Mouse (Mus musculus): ENCODE data around the gene Zfp111. TPM values are rescaled to one million over a fixed set of nuclear protein-coding genes. Genes with fewer than 3 reads are reported as not detected.

Zfp111 gene
- total RNA-seq (2015; ENCODE audit: low replicate concordance) (0.72 and 4.2 TPM in 2 replicates), total RNA-seq (2017; ENCODE audit: low replicate concordance) (0.51 and 1.1 TPM in 2 replicates)

DNA sequence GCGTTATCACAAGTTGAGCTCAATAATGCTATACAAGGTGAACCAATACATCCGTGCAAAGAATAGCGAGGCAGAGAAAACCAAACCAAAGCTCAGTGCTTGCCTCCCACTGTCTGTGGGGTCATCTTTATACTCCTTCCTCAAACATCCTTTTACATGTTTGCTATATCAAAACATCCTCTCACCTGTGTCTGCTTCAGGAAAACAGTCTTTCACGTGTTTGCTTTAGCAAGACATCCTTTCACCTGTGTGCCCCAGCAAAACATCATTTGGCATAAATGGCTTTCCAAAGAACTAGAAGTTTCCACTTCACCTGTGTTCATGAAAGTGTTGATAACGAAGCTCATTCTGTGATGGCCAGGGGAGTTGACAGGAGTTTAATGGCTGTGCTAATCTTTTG lies at the start of gene Zfp111:
Gene Zfp111 (minus strand): TSS at position 101 of the 400 bp plus-strand sequence.
- ATAC-seq (replicated peaks; ENCODE audit: low FRiP score, poor library complexity, severe bottlenecking), result no peak

DNA sequence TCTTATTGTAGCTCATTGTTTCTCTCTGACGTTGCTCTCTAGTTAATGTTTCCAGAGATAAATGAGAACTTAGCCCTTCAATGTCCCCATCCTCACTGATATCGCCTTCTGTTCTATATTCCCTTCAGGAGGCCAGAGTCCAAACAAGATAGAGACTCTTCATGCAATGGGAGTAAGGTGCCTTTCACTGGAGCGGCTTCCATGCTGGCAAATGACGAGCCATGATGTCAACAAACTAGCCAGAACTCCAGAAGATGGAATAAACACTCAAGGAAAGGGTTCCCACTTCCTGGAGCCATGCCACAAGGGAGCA lies 48.7 kb upstream of the Zfp111 start:
- ATAC-seq (replicated peaks; ENCODE audit: low FRiP score, poor library complexity, severe bottlenecking), result no peak

DNA sequence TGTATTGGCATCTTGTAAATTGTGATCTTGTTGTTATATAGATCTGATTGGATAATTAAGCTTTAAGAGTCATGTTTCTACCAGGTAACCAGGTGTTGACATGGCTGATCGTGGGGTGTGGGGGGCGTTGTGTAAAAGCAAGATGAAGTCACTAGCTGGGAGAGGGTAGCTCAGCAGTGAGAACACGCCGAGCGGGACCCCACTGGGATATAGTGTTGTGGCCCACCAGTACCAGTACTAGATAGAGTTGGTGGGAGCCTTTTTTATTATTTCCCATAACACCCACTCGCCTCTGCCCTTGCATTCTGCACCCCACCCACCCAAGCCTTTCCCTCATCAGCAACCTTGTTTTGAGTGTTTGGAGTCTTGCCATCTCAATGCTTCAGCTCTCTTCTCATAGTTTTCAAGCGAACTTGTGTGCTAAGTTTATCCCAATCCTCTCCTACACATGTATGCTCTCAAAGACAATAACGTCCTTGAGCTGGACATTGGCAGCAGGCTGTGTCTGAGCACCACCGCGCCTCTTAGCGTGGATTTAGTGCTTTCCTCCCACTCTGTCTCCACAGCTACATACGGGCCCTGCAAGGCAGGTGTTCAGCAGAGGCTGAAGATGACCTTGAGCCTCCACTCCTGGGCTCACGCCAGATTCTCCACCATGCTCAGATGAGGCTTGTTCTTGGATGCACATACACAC lies 48.2 kb upstream of the Zfp111 start:
- no peak for ATAC-seq (replicated peaks; ENCODE audit: low FRiP score, poor library complexity, severe bottlenecking)

DNA sequence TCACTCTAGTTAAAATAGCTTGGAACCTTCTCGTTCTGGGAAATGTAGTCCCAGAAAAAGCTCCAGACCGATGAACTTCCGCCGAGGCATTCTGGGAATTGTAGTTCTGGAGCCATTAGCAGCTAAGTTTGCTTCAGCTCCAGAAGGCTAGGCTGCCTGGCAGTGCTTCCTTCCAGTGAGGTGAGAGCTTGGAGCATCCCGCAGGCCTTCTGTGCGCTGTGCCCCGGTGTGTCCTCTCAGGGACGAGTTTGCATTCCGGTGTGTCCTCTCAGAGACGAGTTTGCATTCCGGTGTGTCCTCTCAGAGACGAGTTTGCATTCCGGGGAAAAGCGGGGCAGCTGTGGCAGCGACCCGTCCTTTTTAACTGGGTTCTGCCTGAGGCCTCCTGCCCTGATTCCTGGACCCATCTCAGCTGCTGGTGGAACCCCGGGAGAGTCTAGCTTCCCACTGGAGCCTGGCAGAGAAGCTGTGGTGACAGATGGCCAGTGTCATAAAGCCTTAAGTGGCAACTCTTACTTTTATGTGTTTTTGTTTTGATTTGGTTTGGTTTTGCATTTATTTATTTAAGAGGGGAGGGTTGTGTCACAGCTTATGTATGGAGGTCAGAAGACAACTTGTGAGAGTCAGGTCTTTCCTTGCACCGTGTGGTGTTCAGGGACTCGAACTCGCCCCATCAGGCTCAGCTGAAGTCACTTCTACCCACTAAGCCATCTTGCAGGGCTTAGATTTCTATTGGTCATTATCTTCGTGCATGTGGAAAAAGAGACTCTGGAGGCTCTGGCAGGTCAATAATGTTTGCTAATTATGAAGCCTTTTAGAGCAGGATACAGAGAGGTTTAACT lies 43.6 kb upstream of the Zfp111 start, which contains the start of gene Zfp108:
Gene Zfp108 (plus strand): TSS at position 162 of the 842 bp plus-strand sequence.
- ATAC-seq (replicated peaks; ENCODE audit: low FRiP score, poor library complexity, severe bottlenecking), result no peak

DNA sequence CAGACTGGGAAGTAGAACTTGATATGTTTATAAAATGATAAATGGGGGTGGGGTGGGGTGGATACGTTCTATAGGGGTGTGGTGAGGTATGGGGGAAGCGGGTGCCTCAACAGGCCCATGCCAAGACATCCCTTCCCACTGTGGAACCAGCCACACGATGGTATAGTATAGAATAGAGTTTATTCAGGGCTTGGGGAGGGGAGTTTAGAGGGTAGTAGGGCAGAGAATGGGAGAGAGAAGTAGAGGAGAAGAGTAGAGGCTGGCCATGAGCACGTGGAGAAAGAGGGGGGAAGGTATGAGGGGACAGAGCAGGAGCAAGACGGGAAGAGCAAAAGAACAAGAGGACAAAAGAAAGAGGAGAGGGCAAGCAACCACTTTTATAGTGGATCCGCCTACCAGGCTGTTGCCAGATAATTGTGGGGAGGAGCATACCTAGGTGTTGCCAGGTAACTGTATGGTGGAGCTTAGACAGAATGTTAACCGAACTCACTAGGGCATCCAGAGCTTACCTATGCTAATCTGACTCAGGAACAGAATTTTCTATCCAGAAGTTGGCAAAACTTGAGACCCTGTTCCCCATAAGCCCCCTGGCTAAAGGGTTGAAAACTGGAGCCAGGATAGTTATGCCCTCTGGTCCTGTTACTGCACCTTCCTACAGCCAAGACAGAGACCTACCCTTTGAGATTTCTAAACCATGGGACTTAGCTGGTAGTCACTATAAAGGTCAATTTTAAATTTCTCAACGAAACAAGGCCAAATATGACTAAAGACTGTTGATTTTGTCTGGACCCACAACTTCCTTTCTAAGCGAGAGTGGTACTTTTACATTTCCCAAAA lies 42.8 kb upstream of the Zfp111 start:
- ATAC-seq (replicated peaks; ENCODE audit: low FRiP score, poor library complexity, severe bottlenecking), result no peak

DNA sequence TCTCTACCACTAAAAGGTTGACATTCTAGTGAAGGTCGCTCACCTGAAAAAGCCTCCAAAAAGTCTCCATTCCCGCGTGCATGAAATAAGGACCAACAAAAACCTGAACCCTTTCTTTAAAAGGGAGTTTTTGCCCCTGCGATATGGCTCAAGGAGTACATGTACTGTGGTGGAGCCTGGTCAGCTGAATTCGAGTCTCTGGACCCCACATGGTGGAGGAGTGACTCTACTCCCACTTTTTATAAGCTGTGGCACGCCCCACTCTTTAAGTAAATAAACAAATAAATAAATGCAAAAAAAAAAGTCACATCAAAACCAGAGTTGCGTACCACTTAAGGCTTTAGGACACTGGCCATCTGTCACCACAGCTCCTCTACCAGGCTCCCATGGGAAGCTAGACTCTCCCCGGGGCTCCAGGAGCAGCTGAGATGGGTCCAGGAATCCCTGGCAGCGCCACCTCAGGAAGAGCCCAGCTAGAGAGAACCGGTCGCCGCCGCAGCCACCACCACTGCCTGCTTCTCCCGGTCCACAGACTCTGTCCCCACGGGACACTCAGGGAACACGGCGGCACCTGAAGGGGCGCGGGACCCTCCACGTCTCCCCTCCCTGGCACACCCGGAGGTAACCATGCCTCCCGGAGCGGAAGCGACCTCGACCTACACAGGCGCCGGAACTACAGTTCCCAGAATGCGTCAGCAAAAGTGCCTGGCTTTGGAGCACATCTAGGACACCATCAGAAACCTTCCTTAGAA lies 26.0 kb upstream of the Zfp111 start, which contains the start of gene Zfp109:
Gene Zfp109 (minus strand): TSS at position 521 of the 752 bp plus-strand sequence.
- no peak for ATAC-seq (replicated peaks; ENCODE audit: low FRiP score, poor library complexity, severe bottlenecking)

DNA sequence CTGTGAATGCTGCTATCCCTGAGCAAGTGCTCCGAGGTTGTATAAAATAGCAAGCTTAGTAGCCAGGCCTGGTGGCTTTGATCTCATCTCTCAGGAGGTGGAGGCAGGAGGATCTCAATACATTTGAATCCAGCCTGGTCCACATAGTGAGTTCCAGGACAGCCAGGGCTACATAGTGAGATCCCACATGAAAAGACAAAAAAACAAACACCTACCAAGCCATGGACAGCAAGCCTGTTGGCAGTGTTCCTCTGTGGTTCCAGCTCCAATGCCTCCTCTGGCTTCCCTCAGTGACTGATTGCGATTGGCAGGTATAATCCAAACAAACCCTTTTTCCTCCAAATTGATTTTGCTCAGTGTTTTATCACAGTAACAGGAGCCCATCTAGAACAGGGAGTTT lies 947 bp downstream of the Zfp111 start:
- ATAC-seq (replicated peaks; ENCODE audit: low FRiP score, poor library complexity, severe bottlenecking), result no peak

DNA sequence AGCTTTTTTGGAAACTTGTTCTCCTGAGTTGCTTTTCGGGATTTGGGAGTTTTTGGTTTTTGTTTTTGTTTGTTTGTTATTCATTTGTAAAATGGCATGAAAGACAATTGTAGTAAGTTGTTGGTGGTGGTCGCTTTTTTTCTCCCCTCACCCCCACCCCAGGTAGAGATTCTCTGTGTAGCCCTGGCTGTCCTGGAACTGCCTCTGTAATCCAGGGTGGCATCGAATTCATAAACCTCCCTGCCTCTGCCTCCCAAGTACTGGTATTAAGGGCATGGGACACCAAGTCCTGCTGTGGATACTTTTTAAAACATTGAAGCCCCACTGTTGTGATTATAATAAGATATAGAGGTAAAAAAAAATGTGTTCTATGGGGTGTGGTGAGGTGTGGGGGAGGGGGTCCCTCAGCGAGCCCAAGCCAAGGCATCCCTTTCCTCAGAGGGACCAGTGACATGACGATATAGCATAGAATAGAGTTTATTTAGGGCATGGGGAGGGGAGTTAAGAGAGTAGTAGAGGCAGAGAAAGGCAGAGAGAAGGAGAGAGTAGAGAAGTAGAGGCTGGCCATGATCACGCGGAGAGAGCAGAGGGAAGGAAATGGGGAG lies 2.9 kb downstream of the Zfp111 start:
- ATAC-seq (replicated peaks; ENCODE audit: low FRiP score, poor library complexity, severe bottlenecking), result no peak

DNA sequence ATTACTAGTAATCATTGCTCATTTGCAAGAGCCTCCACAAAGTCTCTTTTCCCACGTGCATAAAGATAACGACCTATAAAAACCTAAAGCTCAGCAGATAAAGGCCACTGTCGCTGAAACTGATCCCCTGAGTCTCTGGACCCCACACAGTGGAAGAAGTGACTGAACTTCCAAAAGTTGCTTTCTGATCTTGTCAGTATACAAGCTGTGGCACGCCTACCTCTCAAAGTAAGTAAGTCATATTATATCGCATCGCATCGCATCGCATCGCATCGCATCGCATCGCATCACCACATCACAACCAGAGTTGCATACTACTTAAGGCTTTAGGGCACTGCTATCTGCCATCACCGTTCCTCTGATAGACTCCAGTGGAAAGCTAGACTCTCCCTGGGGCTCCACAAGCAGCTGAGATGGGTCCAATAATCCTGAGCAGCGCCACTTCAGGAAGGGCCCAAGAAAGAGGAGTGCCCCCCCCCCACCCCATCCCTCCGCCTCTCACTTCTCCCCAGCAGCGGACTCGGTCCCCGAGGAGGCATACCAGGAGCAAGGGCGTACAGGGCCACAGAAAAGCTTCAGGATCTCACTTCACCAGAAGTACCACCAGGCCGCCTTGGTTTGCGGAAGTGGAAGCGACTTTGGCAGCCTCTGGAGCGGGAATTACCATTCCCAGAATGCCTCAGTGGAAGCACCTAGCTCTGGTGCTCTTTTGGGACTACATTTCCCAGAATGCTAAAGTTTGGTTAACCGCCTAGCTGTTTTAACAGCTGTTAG lies 3.6 kb downstream of the Zfp111 start:
- ATAC-seq (replicated peaks; ENCODE audit: low FRiP score, poor library complexity, severe bottlenecking), result no peak

DNA sequence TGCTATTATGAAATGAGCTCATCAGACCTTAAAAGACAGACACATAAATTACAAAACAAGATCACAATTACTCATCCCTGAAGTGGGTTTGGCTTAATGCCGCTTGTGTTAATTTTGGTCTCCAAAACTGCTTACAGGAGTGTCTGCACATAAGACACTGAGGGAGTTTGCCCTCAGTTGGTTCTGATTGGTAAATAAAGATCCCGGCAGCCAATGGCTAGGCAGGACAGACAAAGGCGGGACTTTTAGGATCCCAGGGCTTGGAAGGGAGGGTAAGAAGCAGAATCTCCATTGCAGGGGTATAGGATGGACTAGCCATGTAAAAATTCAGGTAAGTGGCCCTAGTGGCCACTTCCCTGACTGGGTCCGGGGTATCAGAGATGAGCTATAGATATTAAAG lies 14.3 kb downstream of the Zfp111 start:
- ATAC-seq (replicated peaks; ENCODE audit: low FRiP score, poor library complexity, severe bottlenecking), result no peak

DNA sequence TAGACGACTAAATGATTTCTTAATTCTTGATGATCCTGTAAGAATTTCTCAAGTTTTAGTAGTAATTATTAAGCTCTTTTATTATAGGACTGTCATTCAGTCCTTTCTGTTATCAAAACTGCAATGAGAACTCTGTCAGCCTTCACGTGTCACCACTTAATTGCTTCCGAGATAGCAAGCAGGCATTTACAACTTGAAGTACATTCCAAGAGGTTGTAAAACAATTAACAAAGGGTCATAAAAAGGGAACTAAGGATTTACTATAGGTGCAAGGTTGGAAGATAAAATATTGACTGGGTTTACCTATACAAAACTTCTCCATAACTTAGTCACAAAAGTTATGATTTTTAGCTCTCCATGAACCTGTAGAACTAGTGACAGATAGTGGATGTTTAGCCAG lies 18.1 kb downstream of the Zfp111 start:
- ATAC-seq (replicated peaks; ENCODE audit: low FRiP score, poor library complexity, severe bottlenecking), result no peak

DNA sequence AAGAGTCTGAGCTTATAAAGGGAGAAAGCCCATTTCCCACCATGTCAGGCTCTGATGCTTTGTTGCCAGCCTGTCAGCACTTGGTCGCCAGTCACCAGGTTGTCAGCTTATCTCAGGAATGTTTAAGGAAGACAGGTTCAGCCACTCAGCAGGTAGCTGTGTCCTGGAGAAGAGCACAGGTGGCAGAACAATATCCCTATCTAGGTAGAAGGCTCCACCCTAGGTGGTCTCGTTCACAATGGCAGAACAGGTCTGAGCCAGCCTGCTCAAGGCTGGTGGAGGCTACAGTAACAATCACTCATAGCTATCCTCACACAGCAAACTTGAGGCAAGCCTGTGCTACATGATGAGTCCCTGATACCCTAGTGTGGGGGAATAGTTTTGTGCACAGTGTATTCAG lies 19.9 kb downstream of the Zfp111 start:
- ATAC-seq (replicated peaks; ENCODE audit: low FRiP score, poor library complexity, severe bottlenecking), result no peak

DNA sequence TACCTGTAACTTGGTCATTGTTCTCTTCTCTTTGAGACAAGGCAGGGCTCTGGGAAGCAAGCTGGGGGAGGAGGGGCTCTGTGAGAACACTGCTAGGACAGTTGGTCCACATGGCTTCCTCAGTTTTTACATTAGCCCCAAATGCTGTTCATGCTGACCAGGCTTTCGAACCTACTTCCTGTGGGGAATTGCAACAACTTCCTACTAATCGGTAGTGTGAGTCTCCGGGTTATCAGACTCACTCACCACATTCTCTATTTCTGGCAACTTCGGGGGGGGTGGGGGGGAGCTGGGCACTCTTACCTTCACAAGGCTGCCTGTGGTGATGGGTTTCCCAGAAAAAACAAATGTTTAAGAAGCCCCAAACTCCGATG lies 21.7 kb downstream of the Zfp111 start:
- ATAC-seq (replicated peaks; ENCODE audit: low FRiP score, poor library complexity, severe bottlenecking), result no peak

DNA sequence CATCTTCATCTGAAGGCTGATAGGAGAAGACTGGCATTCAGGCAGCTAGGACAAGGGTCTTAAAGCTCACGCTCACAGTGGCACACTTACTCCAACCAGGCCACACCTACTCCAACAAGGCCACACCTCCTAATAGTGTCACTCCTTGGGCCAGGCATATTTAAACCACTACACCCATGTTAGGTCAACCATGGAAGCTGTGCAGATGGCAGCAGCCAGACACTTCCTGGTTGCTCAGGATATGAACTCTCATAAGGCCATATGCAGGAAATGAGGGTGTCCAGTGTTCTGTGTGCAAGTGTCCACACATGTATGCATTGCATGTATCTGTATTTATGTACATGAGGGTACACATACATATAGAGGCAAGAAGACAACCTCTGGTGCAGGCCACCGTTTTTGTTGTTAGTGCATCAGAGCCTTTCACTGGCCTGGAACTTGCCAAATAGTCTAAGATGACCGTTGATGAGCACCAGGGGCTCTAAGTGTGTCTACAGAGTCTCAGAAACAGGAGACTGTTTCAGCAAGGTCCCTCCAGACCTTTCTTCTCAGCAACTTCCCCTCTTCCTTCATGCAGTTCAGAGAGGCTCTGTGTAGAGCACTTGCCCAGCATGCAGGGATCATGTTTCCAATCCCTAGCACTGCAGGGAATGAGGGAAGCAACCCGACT lies 22.2 kb downstream of the Zfp111 start:
- no peak for ATAC-seq (replicated peaks; ENCODE audit: low FRiP score, poor library complexity, severe bottlenecking)

DNA sequence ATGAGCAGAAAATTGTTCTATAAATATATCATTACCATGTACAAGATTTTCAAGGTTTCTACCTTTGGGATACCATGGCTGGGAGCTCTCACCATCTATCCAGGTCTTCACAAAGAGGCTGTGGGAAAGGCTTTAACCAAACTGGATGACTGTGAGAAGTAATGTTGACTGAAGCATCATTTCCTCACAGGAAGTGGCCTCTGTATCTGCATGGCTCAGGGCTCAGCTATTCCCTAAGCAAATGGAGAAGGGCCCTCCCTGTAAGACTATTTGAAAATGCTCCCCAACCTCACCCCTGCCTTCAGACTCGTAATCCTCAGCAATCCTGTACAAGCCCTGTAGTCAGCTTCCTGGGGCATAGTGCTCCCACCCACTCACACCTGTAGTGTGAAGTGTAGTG lies 23.6 kb downstream of the Zfp111 start:
- ATAC-seq (replicated peaks; ENCODE audit: low FRiP score, poor library complexity, severe bottlenecking), result no peak

DNA sequence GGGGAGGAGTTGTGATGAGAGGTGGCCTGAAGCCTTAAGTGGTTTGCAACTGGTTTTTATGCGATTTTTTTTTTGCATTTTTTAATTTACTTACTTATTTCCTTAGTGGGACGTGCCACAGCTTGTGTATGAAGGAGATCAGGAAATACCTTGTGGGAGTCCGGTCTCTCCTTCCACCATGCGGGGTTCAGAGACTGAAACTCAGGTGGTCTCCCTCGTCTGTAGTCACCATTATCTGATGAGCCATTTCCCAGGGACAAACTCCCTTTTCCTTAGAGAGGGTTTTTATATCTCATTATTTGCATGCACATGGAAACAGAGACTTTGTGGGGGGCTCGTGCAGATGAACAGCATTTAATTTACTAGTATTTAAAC lies 35.9 kb downstream of the Zfp111 start:
- ATAC-seq (replicated peaks; ENCODE audit: low FRiP score, poor library complexity, severe bottlenecking), result no peak

DNA sequence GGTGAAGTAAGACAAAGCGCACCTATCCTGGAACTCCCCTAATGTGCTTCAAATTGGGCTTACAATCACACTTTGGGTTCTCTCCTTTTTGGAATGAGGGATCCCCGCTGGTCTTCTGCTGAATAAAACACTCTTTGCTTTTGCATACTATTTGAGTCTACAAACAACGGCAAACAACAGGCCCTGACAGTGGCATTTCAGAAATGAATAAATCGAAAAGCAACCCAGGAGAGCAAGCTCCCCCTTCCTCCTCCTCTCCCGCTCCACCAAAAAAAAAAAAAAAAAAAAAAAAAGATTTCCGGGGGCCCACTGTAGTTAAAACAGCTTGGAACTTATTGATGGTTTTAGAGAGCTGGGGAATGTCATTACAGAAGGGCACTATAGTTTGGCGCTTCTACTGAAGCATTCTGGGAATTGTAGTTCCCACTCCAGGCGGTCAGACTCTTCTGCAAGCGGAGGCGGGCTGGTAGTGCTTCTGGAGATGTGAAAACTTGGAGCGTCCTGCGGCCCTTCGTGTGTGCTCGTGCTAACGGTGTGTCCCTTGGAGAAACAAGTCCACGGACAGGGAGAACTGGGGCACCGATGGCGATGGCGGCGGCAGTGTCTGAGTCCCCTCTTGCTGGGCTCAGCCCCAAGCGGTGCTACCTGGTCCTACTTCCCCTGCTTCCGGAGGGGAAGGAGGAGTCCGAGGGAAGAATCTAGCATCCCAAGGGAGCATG lies 36.5 kb downstream of the Zfp111 start, which contains the start of gene Zfp114:
Gene Zfp114 (plus strand): TSS at position 443 of the 719 bp plus-strand sequence.
- no peak for ATAC-seq (replicated peaks; ENCODE audit: low FRiP score, poor library complexity, severe bottlenecking)
